Mouse (Mus musculus): ENCODE measurements around the gene Trim14.

- TF ChIP-seq CTCF (IDR thresholded peaks at IDR 0.05; ENCODE audit: low read depth) (no peak), EP300 (IDR thresholded peaks at IDR 0.05; ENCODE audit: low read depth) (no peak)
Observed at GRCm38 (mm10) chr4:46562841-46563240, 26.9 kb upstream of the Trim14 start.
